10 mouse cellular contexts compared by ENCODE assay signal in the genomic region with DNA sequence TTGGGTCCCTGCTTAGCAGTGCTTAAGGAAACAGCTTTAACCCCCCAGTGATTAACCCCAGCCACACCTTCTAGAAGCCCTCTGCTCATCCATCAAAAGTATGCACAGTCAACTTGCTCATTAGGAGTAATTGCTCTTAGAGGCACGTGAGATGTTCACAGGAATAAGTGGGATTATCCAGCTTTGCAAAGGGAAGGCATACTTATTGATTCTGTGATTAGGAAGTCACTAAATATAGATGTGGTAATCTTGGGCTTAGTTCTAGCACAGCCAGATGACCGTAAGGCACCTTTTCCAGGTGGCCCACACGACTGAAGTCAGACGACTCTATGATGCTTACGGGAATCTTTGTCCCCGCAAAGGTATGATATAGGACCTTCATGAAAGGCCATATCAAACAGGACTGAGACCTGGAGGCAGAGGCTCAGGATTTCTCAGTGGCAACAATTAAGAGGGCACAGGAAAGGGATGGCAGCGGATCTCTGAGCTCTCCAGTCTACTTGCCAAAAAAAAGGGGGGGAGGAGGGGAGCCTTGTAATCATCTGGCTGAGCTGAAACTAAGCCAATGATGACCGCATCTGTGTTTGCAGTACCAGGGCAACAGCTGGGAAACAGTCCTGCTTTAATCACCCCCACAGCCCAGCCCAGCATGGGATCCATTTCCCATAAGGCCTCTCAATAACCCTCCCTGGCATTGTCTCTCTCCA.
DNase-seq lines count a peak whose midpoint lies in the region; ATAC-seq and TF ChIP-seq lines count a peak whose summit lies in the region.
"Had no signal": no experiment of that assay in that cellular context is flagged by ENCODE, and none has a peak within 500 bp of the region (broad histone marks: within the 10 kb centered on the region; RNA-seq: fewer than 3 reads in every experiment).

No protein-coding gene starts in this region.

- no peaks in the 10 kb centered on the region for H3K27me3 ChIP-seq in heart, embryonic 10.5 days (ENCODE audit: insufficient read depth, poor library complexity, severe bottlenecking)
- H3K27me3 ChIP-seq in ES-Bruce4 (ENCODE audit: control insufficient read depth, insufficient read depth, low read length, poor library complexity, severe bottlenecking) = no peaks in the 10 kb centered on the region
- no peaks in the 10 kb centered on the region for H3K27me3 ChIP-seq in embryonic facial prominence, embryonic 10.5 days (replicated peaks; ENCODE audit: low read depth, poor library complexity, severe bottlenecking)
- no peaks in the 10 kb centered on the region for H3K27me3 ChIP-seq in lung, embryonic 14.5 days (ENCODE audit: insufficient read depth, low read length)
- H3K27me3 ChIP-seq: heart, embryonic 15.5 days had no signal

- H3K9me3 ChIP-seq in heart, embryonic 10.5 days = no peaks in the 10 kb centered on the region
- H3K9me3 ChIP-seq in ES-Bruce4 (replicated peaks; ENCODE audit: control insufficient read depth, insufficient read depth, low read length, poor library complexity, severe bottlenecking) = peaks cover 17% of the 10 kb centered on the region
- H3K9me3 ChIP-seq in embryonic facial prominence, embryonic 10.5 days = no peaks in the 10 kb centered on the region
- no peaks in the 10 kb centered on the region for H3K9me3 ChIP-seq in lung, embryonic 14.5 days (ENCODE audit: low read depth, low read length)
- H3K9me3 ChIP-seq: heart, embryonic 15.5 days had no signal

- TF ChIP-seq POLR2A in ES-Bruce4 (IDR thresholded peaks at IDR 0.05; ENCODE audit: insufficient read depth, low read length) = no peak

- H3K4me1 ChIP-seq in heart, embryonic 10.5 days = no peaks in the 10 kb centered on the region
- peaks cover 5% of the 10 kb centered on the region for H3K4me1 ChIP-seq in ES-Bruce4 (ENCODE audit: control insufficient read depth, insufficient read depth, low read length)
- H3K4me1 ChIP-seq in embryonic facial prominence, embryonic 10.5 days = peaks cover 23% of the 10 kb centered on the region; the same call in 1 of the 2 replicates
- 0 out of 2 replicates have a peak, but pooled peaks cover 9% of the 10 kb centered on the region for H3K4me1 ChIP-seq in lung, embryonic 14.5 days (ENCODE audit: insufficient read depth)

- H3K36me3 ChIP-seq in heart, embryonic 10.5 days = no peaks in the 10 kb centered on the region
- H3K36me3 ChIP-seq in ES-Bruce4 (ENCODE audit: control insufficient read depth, insufficient read depth, low read length, poor library complexity, severe bottlenecking) = no peaks in the 10 kb centered on the region
- no peaks in the 10 kb centered on the region for H3K36me3 ChIP-seq in embryonic facial prominence, embryonic 10.5 days (replicated peaks)
- H3K36me3 ChIP-seq in lung, embryonic 14.5 days (ENCODE audit: insufficient read depth) = no peaks in the 10 kb centered on the region
- H3K36me3 ChIP-seq: heart, embryonic 15.5 days had no signal

- 65% methylated on average over 8 of the region's 8 CpGs for WGBS in heart, embryonic 10.5 days
- 61% methylated on average over 8 of the region's 8 CpGs for WGBS in embryonic facial prominence, embryonic 10.5 days
- 67% methylated on average over 8 of the region's 8 CpGs for WGBS in lung, embryonic 14.5 days

- no peak overlapping the region for H3K4me3 ChIP-seq in heart, embryonic 10.5 days
- H3K4me3 ChIP-seq in ES-Bruce4 (ENCODE audit: low read depth, low read length) = no peak overlapping the region
- H3K4me3 ChIP-seq in embryonic facial prominence, embryonic 10.5 days = no peak overlapping the region
- no peak overlapping the region for H3K4me3 ChIP-seq in lung, embryonic 14.5 days (ENCODE audit: low read depth, low read length)
- H3K4me3 ChIP-seq: heart, embryonic 15.5 days had no signal

- no peak overlapping the region for H3K4me2 ChIP-seq in lung, embryonic 14.5 days
- H3K4me2 ChIP-seq: heart, embryonic 15.5 days had no signal

- TF ChIP-seq EP300 in ES-Bruce4 (IDR thresholded peaks at IDR 0.05; ENCODE audit: insufficient read depth, low read depth, low read length) = no peak

- no peak for TF ChIP-seq CTCF in ES-Bruce4 (IDR thresholded peaks at IDR 0.05; ENCODE audit: low read depth, low read length)
- TF ChIP-seq CTCF in lung, embryonic 14.5 days (IDR thresholded peaks at IDR 0.05; ENCODE audit: low read depth) = no peak

- peak; percentile 40 for DNase-seq in heart, adult 8-10 months (ENCODE audit: low spot score)
- no peak for DNase-seq in heart, embryonic 10.5 days (ENCODE audit: low spot score)
- DNase-seq in embryonic facial prominence, embryonic 10.5 days (ENCODE audit: low spot score) = peak; percentile 15
- peak; percentile 55 for DNase-seq in lung, embryonic 14.5 days
- no peak for DNase-seq in testis, postnatal 14 days (ENCODE audit: low spot score)
- no peak for DNase-seq in cerebellum, adult 9-10 months
- DNase-seq: thymus, adult 2 months had no signal

- ATAC-seq in lung, embryonic 14.5 days (ENCODE audit: insufficient read depth) = peak; percentile 16; the same call in 1 of the 2 replicates
- ATAC-seq in erythroid progenitor cell, adult 5-6 weeks (replicated peaks; ENCODE audit: low FRiP score, poor library complexity, severe bottlenecking) = no peak

- H3K27ac ChIP-seq in heart, embryonic 10.5 days = no peak overlapping the region
- H3K27ac ChIP-seq in ES-Bruce4 (ENCODE audit: insufficient read depth, low read length) = 0 out of 2 replicates have a peak overlapping the region, but pooled peaks have one; percentile 11
- no peak overlapping the region for H3K27ac ChIP-seq in embryonic facial prominence, embryonic 10.5 days (replicated peaks)
- H3K27ac ChIP-seq in lung, embryonic 14.5 days (ENCODE audit: low read depth) = no peak overlapping the region
- H3K27ac ChIP-seq: heart, embryonic 15.5 days had no signal

- no peak overlapping the region for H3K9ac ChIP-seq in ES-Bruce4 (ENCODE audit: low read depth, poor library complexity, severe bottlenecking)
- H3K9ac ChIP-seq in lung, embryonic 14.5 days = no peak overlapping the region
- H3K9ac ChIP-seq: heart, embryonic 15.5 days had no signal

Comparison
In these comparisons a context has a peak if more than half of its experiments do, and no peak if none do; other contexts are left out.
1. DNase-seq: peak in heart, adult 8-10 months (single experiment), embryonic facial prominence, embryonic 10.5 days (single experiment) and lung, embryonic 14.5 days (single experiment); none in heart, embryonic 10.5 days (single experiment), testis, postnatal 14 days (single experiment) and cerebellum, adult 9-10 months (single experiment).